19 mouse cellular contexts compared by ENCODE assay signal in genomic region chr7:126019966-126020365, GRCm38 (mm10).
A peak's percentile ranks its signal among the peaks of the same experiment; 100 is the strongest.
DNase-seq lines count a peak whose midpoint lies in the region; ATAC-seq and TF ChIP-seq lines count a peak whose summit lies in the region.
"Had no signal": no experiment of that assay in that cellular context is flagged by ENCODE, and none has a peak within 500 bp of the region (broad histone marks: within the 10 kb centered on the region; RNA-seq: fewer than 3 reads in every experiment).

No protein-coding gene starts in this region.

- WGBS in kidney, postnatal 0 days: 54% methylated on average over 6 of the region's 6 CpGs
- 64% methylated on average over 6 of the region's 6 CpGs for WGBS in hindbrain, embryonic 11.5 days
- WGBS in hindbrain, embryonic 15.5 days: 38% methylated on average over 6 of the region's 6 CpGs
- WGBS in midbrain, embryonic 15.5 days: 42% methylated on average over 6 of the region's 6 CpGs

- no peak for TF ChIP-seq CTCF in kidney, postnatal 0 days (IDR thresholded peaks at IDR 0.05; ENCODE audit: low read depth)

- H3K36me3 ChIP-seq in kidney, postnatal 0 days (ENCODE audit: insufficient read depth, low read length): no peaks in the 10 kb centered on the region
- H3K36me3 ChIP-seq in hindbrain, embryonic 11.5 days (ENCODE audit: control insufficient read depth, insufficient read depth, low read length): no peaks in the 10 kb centered on the region
- no peaks in the 10 kb centered on the region for H3K36me3 ChIP-seq in hindbrain, embryonic 15.5 days
- H3K36me3 ChIP-seq in midbrain, embryonic 15.5 days (replicated peaks): no peaks in the 10 kb centered on the region
- H3K36me3 ChIP-seq: kidney, embryonic 15.5 days; lung, embryonic 15.5 days; stomach, embryonic 15.5 days had no signal

- H3K27ac ChIP-seq in kidney, postnatal 0 days: no peak overlapping the region
- peak overlapping the region; percentile 56 for H3K27ac ChIP-seq in hindbrain, embryonic 11.5 days (ENCODE audit: low read depth, low read length)
- 0 out of 2 replicates have a peak overlapping the region, but pooled peaks have one; percentile 18 for H3K27ac ChIP-seq in hindbrain, embryonic 15.5 days (replicated peaks)
- H3K27ac ChIP-seq in midbrain, embryonic 15.5 days: no peak overlapping the region
- H3K27ac ChIP-seq: kidney, embryonic 15.5 days; lung, embryonic 15.5 days; stomach, embryonic 15.5 days had no signal

- no peak overlapping the region for H3K4me3 ChIP-seq in kidney, postnatal 0 days (replicated peaks; ENCODE audit: low read depth, low read length)
- no peak overlapping the region for H3K4me3 ChIP-seq in hindbrain, embryonic 11.5 days (ENCODE audit: low read depth, low read length)
- H3K4me3 ChIP-seq in hindbrain, embryonic 15.5 days: no peak overlapping the region
- no peak overlapping the region for H3K4me3 ChIP-seq in midbrain, embryonic 15.5 days
- H3K4me3 ChIP-seq: kidney, embryonic 15.5 days; lung, embryonic 15.5 days; megakaryocyte, embryonic 14.5 days; stomach, embryonic 15.5 days had no signal

- no peaks in the 10 kb centered on the region for H3K4me1 ChIP-seq in kidney, postnatal 0 days (replicated peaks; ENCODE audit: insufficient read depth, low read length)
- peaks cover 6% of the 10 kb centered on the region for H3K4me1 ChIP-seq in hindbrain, embryonic 11.5 days (replicated peaks; ENCODE audit: control insufficient read depth, insufficient read depth, low read length)
- peaks cover 20% of the 10 kb centered on the region for H3K4me1 ChIP-seq in hindbrain, embryonic 15.5 days (replicated peaks)
- H3K4me1 ChIP-seq in midbrain, embryonic 15.5 days: peaks cover 15% of the 10 kb centered on the region
- H3K4me1 ChIP-seq: lung, embryonic 15.5 days had no signal

- H3K27me3 ChIP-seq in kidney, postnatal 0 days (ENCODE audit: insufficient read depth, low read length): no peaks in the 10 kb centered on the region
- no peaks in the 10 kb centered on the region for H3K27me3 ChIP-seq in hindbrain, embryonic 11.5 days (ENCODE audit: control insufficient read depth, insufficient read depth, low read length)
- no peaks in the 10 kb centered on the region for H3K27me3 ChIP-seq in hindbrain, embryonic 15.5 days
- H3K27me3 ChIP-seq in midbrain, embryonic 15.5 days (replicated peaks): no peaks in the 10 kb centered on the region
- H3K27me3 ChIP-seq: kidney, embryonic 15.5 days; lung, embryonic 15.5 days; stomach, embryonic 15.5 days had no signal

- no peaks in the 10 kb centered on the region for H3K9me3 ChIP-seq in kidney, postnatal 0 days (replicated peaks; ENCODE audit: low read length)
- no peaks in the 10 kb centered on the region for H3K9me3 ChIP-seq in hindbrain, embryonic 11.5 days (ENCODE audit: control insufficient read depth, low read length)
- H3K9me3 ChIP-seq in hindbrain, embryonic 15.5 days: no peaks in the 10 kb centered on the region
- H3K9me3 ChIP-seq in midbrain, embryonic 15.5 days: no peaks in the 10 kb centered on the region
- H3K9me3 ChIP-seq: kidney, embryonic 15.5 days; lung, embryonic 15.5 days; stomach, embryonic 15.5 days had no signal

- no peak for ATAC-seq in kidney, postnatal 0 days (replicated peaks; ENCODE audit: low FRiP score, low read depth)
- ATAC-seq in hindbrain, embryonic 11.5 days (ENCODE audit: low FRiP score): no peak
- ATAC-seq in hindbrain, embryonic 15.5 days (ENCODE audit: low FRiP score, low read depth): no peak
- peak; percentile 46; the same call in 1 of the 2 replicates for ATAC-seq in midbrain, embryonic 15.5 days (replicated peaks)
- ATAC-seq: CD4-positive, CD25-positive, alpha-beta regulatory T cell, adult 4 months had no signal

- H3K9ac ChIP-seq in kidney, postnatal 0 days (ENCODE audit: low read depth, low read length): no peak overlapping the region
- H3K9ac ChIP-seq in hindbrain, embryonic 11.5 days (ENCODE audit: low read depth, low read length): no peak overlapping the region
- no peak overlapping the region for H3K9ac ChIP-seq in hindbrain, embryonic 15.5 days
- no peak overlapping the region for H3K9ac ChIP-seq in midbrain, embryonic 15.5 days
- H3K9ac ChIP-seq: kidney, embryonic 15.5 days; lung, embryonic 15.5 days; stomach, embryonic 15.5 days had no signal

- H3K4me2 ChIP-seq in kidney, postnatal 0 days (ENCODE audit: low read length): no peak overlapping the region
- H3K4me2 ChIP-seq in hindbrain, embryonic 11.5 days (replicated peaks; ENCODE audit: low read depth, low read length): no peak overlapping the region
- H3K4me2 ChIP-seq in hindbrain, embryonic 15.5 days: no peak overlapping the region
- H3K4me2 ChIP-seq in midbrain, embryonic 15.5 days: no peak overlapping the region
- H3K4me2 ChIP-seq: heart, embryonic 11.5 days; kidney, embryonic 15.5 days; liver, embryonic 11.5 days; lung, embryonic 15.5 days; stomach, embryonic 15.5 days had no signal

- peak; percentile 16 for DNase-seq in kidney, postnatal 0 days (ENCODE audit: low spot score)
- no peak for DNase-seq in kidney, adult 8-10 months
- no peak for DNase-seq in hindbrain, embryonic 11.5 days (ENCODE audit: low spot score)
- no peak for DNase-seq in urinary bladder, postnatal 36 days (ENCODE audit: low spot score in 2 of 2)
- no peak for DNase-seq in layer of hippocampus, adult 9-10 months (ENCODE audit: low spot score)
- DNase-seq in left cerebral cortex, adult 18-20 months (ENCODE audit: low spot score in 2 of 2): no peak
- DNase-seq: adrenal gland, postnatal 10 days; cerebellum, adult 8-10 months; gastrocnemius, postnatal 14 days; thymus, postnatal 25 days had no signal

Comparison
In these comparisons a context has a peak if more than half of its experiments do, and no peak if none do; other contexts are left out.
1. H3K27ac ChIP-seq: peak in hindbrain, embryonic 11.5 days (single experiment) and hindbrain, embryonic 15.5 days (single experiment); none in kidney, postnatal 0 days (single experiment) and midbrain, embryonic 15.5 days (single experiment).